Mouse (Mus musculus): ENCODE measurements around the gene Pbx2. TPM values are rescaled to one million over a fixed set of nuclear protein-coding genes. Genes with fewer than 3 reads are reported as not detected.

The Pbx2 gene
- total RNA-seq (2023): 10 to 100 TPM; 54.9 to 59.0 TPM

DNA sequence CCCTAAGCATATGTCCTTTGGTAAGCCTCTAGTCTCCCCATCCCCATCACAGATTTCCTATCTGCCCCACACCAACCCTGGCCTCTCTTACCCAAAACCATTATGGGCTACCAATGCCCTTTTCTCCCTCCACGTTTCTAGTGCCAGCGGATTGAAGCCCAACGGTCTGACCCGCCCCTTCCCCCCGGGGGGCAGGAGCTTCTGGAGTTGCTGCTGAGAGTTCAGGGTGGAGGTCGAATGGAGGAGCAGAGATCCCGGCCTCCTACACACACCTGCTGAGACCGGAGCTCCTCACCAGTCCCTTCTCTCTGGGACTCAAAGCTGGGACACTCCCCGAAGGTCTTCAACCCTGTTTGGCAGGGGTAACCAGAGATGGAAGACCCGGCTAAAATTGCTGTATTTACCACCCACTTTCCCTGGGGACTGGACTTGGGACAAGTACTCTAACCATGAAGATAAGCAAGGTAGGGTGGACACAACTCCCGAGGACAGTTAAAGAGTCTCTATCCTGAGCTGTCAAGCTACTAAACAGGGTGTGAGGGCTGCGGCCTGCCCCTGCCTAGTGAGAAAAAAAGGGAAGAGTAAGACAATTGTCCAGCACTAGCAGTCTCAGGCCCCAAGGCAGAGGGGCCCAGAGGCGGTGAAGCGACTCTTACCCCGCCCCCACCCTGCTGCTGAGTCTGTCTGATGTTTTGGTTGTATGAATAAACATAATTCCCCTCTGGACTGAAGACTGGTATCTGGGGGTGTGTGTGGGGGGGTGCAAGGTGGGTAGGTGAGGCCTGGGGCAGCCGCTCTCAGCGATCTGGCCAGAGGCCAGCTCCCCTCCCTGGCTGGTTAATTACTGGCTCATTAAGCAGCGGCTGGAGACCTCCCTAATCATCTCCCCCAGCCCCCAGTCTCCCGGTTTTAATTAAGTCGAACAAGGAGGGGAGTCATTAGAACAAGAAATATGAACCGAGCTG is at the start of gene Pbx2:
TSS of gene Pbx2 (plus strand) at position 238 of the 965 bp plus-strand sequence.

DNA sequence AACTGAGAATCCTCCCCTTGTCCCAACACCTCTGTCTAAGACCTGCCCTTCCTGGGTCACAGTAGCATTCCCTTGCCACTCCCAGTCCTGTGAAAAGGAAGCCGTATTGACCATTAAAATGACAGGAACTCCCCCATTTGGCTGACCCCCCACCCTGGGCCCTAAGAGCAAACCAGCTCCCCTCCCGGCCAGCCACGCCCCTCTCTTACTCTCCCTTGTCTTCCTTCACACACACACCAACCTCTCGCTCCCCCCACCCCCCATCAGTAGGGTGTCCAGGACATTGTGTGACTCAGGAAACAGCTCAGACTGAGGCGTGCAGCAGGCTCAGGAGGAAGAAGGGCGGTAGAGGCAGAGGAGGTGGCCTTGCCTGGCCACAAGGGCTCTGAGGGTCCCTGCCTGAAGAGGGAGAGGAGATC is 27.1 kb upstream of the Pbx2 start, which contains the start of gene Notch4:
TSS of gene Notch4 (plus strand) at position 266 of the 419 bp plus-strand sequence.

GRCm38 (mm10) chr17:34589681-34590101 is 1.4 kb upstream of the Pbx2 start, which contains the start of gene Gpsm3:
TSS of gene Gpsm3 (plus strand) at chr17:34589806.

GRCm38 (mm10) chr17:34597566-34598095 is 6.6 kb downstream of the Pbx2 start, which contains the start of gene Ager:
TSS of gene Ager (plus strand) at chr17:34597862.

DNA sequence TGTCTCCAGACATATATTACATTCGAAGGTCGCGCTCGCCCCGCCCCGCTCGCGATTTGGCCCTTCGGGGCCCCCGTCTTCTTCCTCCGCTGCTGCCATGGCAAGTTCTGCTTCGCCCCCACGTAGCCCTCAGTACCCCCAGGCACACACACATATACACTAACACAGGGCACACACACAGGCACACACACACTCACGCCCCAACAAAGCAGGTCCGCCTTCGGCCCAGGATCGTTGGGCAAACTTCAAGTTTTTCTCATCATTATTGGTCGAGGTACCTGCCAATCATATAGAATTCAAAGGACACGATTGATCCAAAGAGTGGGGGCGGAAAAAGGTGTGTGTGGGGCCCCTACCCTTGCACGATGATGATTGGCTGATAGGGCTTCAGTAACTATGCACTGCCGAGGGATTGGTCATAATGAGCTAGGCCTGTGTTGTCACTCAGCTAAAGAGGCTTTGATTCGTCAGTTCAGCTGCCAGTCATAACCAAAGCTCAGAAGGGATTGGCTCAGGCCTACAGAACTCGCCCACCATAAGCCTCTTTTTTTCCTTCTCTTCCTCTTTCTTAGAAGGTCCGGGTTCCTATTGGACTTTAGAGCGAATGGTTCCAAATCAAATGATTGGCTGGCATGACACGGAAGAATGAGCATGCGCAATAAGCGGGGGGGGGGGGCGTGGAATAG is 12.5 kb downstream of the Pbx2 start, which contains the start of gene Rnf5:
TSS of gene Rnf5 (minus strand) at position 316 of the 686 bp plus-strand sequence.

DNA sequence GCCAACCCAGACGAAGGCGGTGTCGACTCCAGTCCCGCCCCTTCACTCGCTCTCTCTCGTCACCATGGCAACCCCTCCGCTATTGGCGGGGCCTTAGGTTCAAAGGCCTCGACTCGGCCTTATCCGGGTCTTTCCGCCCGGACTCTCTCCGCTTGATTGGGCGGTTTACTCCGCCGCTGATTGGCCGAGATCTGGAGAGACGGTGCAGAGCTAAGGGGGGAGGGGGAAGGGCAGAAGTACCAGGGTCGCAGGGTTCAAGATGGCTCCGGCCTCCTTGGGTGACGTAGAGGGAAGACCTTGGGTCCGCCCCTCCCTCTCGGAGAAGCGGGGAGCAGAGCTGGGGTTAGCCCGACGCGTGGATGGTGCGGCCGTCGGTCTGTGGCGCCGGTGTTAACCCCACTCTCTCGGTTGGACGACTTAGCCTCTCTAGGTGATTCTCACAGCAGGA is 13.0 kb downstream of the Pbx2 start, which contains the start of gene Agpat1:
TSS of gene Agpat1 (plus strand) at position 202 of the 448 bp plus-strand sequence.

DNA sequence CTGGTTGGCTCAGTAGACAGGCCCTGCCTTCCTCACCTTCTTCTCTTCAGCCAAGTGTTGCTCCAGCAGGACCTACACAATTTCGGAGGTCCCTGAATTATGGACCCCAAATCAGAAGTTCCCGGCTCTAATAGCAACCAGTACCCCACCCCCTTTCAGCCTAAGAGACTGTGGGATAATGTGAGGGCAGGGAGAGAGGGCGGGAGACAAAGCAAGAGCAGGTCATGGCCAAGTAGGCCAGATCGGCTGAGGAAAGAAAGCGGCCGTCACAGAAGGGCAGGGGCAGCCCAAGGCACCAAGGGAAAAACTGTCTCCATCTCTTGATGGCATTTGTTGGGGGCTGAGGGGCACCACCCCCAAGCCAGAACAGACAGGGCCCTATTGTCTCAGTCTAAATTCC is 24.8 kb downstream of the Pbx2 start, which contains the start of gene Egfl8:
TSS of gene Egfl8 (minus strand) at position 101 of the 400 bp plus-strand sequence.

GRCm38 (mm10) chr17:34627943-34628643 is 37.0 kb downstream of the Pbx2 start, which contains the start of gene Ppt2:
TSS of gene Ppt2 (minus strand) at chr17:34628510.

DNA sequence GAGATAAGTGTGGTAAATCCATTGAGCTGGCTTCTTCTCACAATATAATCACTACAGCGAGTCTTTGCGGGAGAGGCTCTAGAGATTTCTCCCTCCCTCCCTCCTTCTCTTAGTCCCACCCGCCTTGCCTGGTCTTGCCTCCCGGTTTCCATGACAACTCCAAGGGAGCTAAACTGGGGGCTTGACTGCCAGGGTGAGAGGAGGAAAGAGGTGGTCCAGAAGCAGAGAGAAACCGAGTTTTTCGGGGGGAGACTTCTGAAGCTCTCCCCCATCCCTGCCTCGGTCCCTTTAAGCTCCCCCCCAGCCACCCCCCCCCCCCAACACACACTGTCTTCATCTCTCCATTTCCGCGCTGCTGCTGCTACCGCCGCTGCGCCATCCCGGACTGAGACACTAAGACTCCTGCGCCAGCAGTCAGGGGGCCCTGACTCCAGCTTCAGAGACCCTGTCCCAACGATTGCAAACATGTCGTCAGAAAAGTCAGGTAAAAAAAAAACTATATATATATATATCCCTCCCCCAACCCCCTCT is 38.2 kb downstream of the Pbx2 start, which contains the start of gene Prrt1:
TSS of gene Prrt1 (plus strand) at position 313 of the 531 bp plus-strand sequence.

DNA sequence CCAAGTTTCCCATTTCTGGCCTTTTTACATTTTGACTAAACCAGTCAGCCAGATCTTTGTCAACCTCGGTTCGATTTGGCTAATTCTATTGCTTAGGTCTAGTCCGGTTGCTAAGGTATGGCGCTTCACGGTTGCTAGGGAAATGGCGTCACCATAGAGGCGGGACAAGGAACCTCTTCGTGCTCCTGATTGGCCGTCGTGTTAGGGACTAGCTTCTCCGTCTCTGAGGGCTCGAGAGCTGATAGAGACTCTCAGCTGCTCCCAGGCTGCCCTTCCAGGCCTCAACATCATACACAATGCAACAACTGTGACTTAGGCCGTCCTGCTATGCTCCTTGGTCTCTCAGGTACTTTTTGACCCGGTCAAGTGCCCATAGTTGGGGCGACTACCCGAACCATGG is 53.5 kb downstream of the Pbx2 start, which contains the start of gene Fkbpl:
TSS of gene Fkbpl (plus strand) at position 157 of the 400 bp plus-strand sequence.

Other genes with a start within 250 kb of the Pbx2 start
- gene Btnl2, start 236.4 kb upstream of the Pbx2 start, total RNA-seq (2023): 10 to 100 TPM in 1 of 2 experiments, 1 to 10 TPM in 1; 9.3 to 12.5 TPM
- gene Btnl1, start 214.1 kb upstream of the Pbx2 start, total RNA-seq (2023): 1 to 10 TPM; 2.7 to 4.5 TPM
- gene BC051142, start 192.4 kb upstream of the Pbx2 start, total RNA-seq (2023): 10 to 100 TPM; 14.3 to 15.6 TPM
- not detected for gene Btnl4, start 113.9 kb upstream of the Pbx2 start, total RNA-seq (2023)
- not detected for gene Btnl6, start 73.9 kb upstream of the Pbx2 start, total RNA-seq (2023)
- 1 to 10 TPM; 1.0 to 1.9 TPM for gene Notch4, start 27.0 kb upstream of the Pbx2 start, total RNA-seq (2023)
- 100 to 1,000 TPM; 132 to 134 TPM for gene Gpsm3, start 1.5 kb upstream of the Pbx2 start, total RNA-seq (2023)
- 1 to 10 TPM; 5.3 to 5.8 TPM for gene Ager, start 6.6 kb downstream of the Pbx2 start, total RNA-seq (2023)
- gene Rnf5, start 12.4 kb downstream of the Pbx2 start, total RNA-seq (2023): 10 to 100 TPM; 41.4 to 42.3 TPM
- gene Agpat1, start 13.0 kb downstream of the Pbx2 start, total RNA-seq (2023): 10 to 100 TPM; 67.5 to 72.5 TPM
- gene Egfl8, start 24.7 kb downstream of the Pbx2 start, total RNA-seq (2023): not detected
- 1 to 10 TPM; 2.1 to 6.8 TPM for gene Ppt2, start 37.2 kb downstream of the Pbx2 start, total RNA-seq (2023)
- not detected for gene Prrt1, start 38.3 kb downstream of the Pbx2 start, total RNA-seq (2023)
- 1 to 10 TPM; 2.9 to 5.3 TPM for gene Fkbpl, start 53.5 kb downstream of the Pbx2 start, total RNA-seq (2023)
- 10 to 100 TPM; 81.4 to 84.7 TPM for gene Atf6b, start 55.9 kb downstream of the Pbx2 start, total RNA-seq (2023)
- not detected for gene Tnxb, start 79.3 kb downstream of the Pbx2 start, total RNA-seq (2023)
- gene C4b, start 152.6 kb downstream of the Pbx2 start, total RNA-seq (2023): 1 to 10 TPM in 1 of 2 experiments, under 1 TPM in 1; 0.47 to 1.2 TPM
- gene Cyp21a1, start 213.3 kb downstream of the Pbx2 start, total RNA-seq (2023): not detected
- 10 to 100 TPM; 57.8 to 67.8 TPM for gene Stk19, start 245.7 kb downstream of the Pbx2 start, total RNA-seq (2023)
- gene Dxo, start 245.8 kb downstream of the Pbx2 start, total RNA-seq (2023): 10 to 100 TPM; 87.2 to 90.1 TPM